Mouse (Mus musculus) bone marrow macrophage, adult 2 months (primary cell): Measurements from ENCODE around the gene Unc13a. TPM values are rescaled to one million over a fixed set of nuclear protein-coding genes. Genes with fewer than 3 reads are reported as not detected.

Experiments
- H3K27ac ChIP-seq: 2 replicates; pipeline ENCODE4 v1.5.1; 2012; ENCODE audit warnings: low read depth, low read length; ENCODE audit not compliant: insufficient read depth
- H3K4me1 ChIP-seq: 2 replicates; pipeline ENCODE4 v1.6.1; 2012; ENCODE audit warnings: low read length; ENCODE audit not compliant: control insufficient read depth, insufficient read depth
- H3K4me3 ChIP-seq: 2 replicates; pipeline ENCODE4 v1.5.1; 2012; ENCODE audit warnings: mild to moderate bottlenecking, low read length, moderate library complexity; ENCODE audit not compliant: insufficient read depth
- CTCF ChIP-seq: IDR thresholded peaks from 2 replicates; pipeline ENCODE4 v1.5.1; 2012; ENCODE audit warnings: low read depth, mild to moderate bottlenecking, low read length, moderate library complexity
- POLR2A ChIP-seq: IDR thresholded peaks from 2 replicates; pipeline ENCODE4 v1.6.1; 2012; ENCODE audit warnings: mild to moderate bottlenecking, low read depth, low read length, borderline replicate concordance
- polyA plus RNA-seq: library from polyadenylated mRNA; stranded (reverse); fragments of >200 nt; gene quantifications from 2 replicates; pipeline ENCODE4 v1.2.4, GENCODE M21; 2012; ENCODE audit not compliant: missing spikeins, insufficient read depth, insufficient read length

Unc13a gene
- polyA plus RNA-seq, 1 experiment = 1.0 TPM

DNA sequence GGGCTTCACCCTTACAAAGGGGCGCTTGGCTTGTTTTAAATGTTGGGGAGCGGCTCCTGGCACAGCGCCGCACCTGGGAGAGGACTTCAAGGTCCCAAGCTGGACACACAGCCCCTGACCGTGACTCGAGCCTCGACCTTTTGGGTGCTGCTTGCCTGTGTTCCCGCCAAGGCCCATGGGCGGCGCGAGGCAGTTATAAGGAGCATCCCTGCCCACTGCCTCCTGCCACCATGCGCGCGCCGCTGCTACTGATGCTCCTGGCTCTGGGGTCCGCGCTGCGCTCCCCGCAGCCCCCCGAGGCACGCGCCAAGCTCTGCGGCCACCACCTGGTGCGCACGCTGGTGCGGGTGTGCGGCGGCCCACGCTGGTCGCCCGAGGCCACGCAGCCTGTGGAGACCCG, 17.5 kb upstream of the Unc13a start, which contains the start of gene Insl3:
Insl3 (plus strand) TSS at position 187 of the 400 bp plus-strand sequence.
- no peak for TF ChIP-seq CTCF
- TF ChIP-seq POLR2A = no peak
- Histone ChIP-seq H3K4me1 (no peaks in the 10 kb centered on the region; the same call in 1 of the 2 replicates), H3K27ac (no peak within 1 kb of the TSS), H3K4me3 (no peak within 1 kb of the TSS)

DNA sequence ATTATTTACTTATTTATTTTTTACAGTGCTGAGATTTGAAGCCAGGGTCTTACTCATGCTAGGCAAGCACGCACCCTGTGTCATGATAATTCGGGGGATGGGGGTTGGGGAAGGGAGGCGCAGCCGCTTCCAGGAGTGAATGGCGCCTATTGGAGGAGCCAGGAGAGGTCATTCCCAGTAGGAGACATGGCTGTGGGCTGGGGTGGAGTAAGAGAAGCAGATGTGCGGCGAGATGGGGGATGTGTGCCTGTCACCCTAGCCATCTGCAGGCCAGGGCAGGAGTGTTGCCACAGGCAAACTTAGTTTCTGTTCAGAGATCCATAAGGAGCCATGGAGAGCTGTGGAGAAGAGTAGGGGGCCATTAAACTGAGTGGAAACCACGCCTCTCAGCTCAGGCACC, 16.1 kb upstream of the Unc13a start:
- no peak overlapping the region for H3K4me3 ChIP-seq
- no peaks in the 10 kb centered on the region for H3K4me1 ChIP-seq
- no peak overlapping the region for H3K27ac ChIP-seq
- TF ChIP-seq POLR2A = no peak
- TF ChIP-seq CTCF = no peak

DNA sequence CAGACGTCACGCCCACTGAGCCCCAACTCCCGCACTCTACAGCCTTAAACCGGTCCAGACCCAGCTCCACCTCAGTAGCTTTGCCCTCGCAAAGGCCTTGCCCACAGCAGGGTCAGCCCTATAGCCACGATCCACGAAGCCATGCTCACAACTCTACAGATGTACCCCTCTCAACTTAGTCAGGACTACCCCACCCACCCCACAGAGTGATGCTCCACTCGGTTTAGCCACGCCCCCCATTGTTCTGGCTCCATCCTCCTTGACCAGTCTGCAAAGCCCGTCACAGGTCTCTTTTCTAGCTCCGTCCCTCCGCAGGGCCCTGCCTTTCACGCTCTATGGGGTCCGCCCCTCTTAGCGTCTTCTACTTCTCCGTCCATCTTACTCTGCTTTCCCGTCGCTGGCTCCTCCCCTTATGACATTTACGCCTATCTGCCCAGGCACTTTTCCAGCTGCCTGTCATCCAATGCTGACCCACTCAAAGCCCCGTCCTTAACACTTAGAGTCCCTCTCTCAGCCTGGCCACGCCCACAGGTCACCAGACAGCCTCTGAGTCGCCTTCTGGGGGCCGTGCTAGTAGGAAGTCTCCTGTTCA, 14.7 kb upstream of the Unc13a start:
- no peak overlapping the region for H3K4me3 ChIP-seq
- TF ChIP-seq POLR2A (no peak), CTCF (no peak)
- no peak overlapping the region for H3K27ac ChIP-seq
- H3K4me1 ChIP-seq = no peaks in the 10 kb centered on the region

DNA sequence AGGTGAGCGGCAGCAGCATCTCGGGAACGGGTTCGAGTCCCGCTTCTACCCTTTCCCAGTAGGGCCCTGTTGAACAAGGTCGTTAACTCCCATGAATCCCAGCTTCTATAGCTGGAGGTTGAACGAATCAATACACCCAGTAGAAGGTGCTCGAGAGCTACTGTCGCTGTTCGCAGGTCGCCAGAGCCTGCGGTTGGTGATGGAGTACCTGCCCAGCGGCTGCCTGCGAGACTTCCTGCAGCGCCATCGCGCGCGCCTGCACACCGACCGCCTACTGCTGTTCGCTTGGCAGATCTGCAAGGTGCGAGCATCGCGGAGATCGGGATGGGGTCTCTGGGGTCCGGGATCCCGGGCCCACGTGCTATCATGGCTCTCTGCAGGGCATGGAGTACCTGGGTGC, 14.0 kb upstream of the Unc13a start:
- Histone ChIP-seq H3K4me1 (no peaks in the 10 kb centered on the region), H3K4me3 (no peak overlapping the region)
- TF ChIP-seq POLR2A (no peak), CTCF (no peak)

DNA sequence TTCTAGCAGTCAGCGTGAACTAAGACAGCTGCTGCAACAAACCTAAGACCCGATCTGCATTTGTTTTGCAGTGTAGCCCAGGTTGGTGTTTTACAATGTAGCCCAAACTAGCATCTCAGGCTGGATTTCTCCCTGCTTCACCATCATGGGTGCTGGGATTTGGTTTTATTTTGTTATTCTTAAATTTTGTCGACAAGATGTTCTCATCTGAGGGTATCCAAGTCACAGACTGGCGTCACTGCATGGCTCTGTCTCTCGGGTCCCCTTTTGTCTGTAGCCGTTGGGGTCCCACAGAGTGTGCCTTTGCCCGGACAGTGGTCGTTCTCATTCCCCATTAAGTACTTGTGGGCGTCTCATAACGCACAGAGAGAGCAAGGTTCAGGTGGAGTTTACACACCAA, 13.1 kb upstream of the Unc13a start:
- H3K4me3 ChIP-seq = no peak overlapping the region
- TF ChIP-seq POLR2A = no peak
- no peak for TF ChIP-seq CTCF
- no peaks in the 10 kb centered on the region for H3K4me1 ChIP-seq
- no peak overlapping the region for H3K27ac ChIP-seq

More for the DNA sequence above, 14.0 kb upstream of the Unc13a start:
- H3K27ac ChIP-seq = no peak overlapping the region

DNA sequence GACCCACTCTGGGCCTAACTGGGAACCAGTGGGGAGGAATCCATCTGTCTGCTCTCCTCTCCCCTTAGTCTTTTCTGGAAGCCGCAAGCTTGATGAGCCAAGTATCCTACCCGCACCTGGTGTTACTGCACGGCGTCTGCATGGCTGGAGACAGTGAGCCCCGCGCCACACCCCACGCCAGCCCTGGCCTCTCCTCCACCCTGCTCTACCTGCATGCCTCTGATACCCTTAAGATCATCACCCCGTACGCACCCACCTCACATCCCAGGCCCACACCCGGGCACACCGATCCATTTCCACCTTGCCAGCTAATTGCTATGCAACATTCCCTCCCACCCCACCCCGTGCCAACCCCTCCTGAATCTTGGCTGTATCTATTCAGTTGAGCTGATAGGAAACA, 11.3 kb upstream of the Unc13a start:
- Histone ChIP-seq H3K27ac (no peak overlapping the region), H3K4me1 (peaks cover under 1% of the 10 kb centered on the region; the same call in 1 of the 2 replicates), H3K4me3 (no peak overlapping the region)
- TF ChIP-seq POLR2A (no peak), CTCF (no peak)

DNA sequence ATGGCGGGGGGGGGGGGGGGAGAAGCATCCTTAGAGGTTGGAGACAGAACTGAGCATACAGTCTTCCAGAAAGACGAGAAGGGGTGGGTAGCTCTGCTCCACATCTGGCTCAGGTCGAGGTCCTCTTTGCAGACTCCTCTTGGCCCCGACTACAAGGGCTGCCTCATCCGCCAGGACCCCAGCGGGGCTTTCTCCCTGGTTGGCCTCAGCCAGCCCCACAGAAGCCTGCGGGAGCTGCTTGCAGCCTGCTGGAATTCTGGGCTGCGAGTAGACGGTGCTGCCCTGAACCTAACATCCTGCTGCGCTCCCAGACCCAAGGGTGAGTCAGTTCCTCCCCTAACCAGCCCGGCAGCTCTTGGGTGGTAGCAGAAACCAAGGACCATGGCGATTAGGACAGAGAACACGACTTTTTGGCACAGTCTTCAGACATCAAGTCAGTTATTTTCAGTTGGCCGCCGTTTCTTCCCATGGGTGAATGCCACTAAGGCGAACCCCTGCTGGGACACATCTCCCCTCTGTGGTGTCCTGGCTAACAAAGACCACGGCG, 9.9 kb upstream of the Unc13a start:
- Histone ChIP-seq H3K4me1 (peaks cover 10% of the 10 kb centered on the region), H3K4me3 (no peak overlapping the region), H3K27ac (no peak overlapping the region)
- TF ChIP-seq POLR2A (no peak), CTCF (no peak)

DNA sequence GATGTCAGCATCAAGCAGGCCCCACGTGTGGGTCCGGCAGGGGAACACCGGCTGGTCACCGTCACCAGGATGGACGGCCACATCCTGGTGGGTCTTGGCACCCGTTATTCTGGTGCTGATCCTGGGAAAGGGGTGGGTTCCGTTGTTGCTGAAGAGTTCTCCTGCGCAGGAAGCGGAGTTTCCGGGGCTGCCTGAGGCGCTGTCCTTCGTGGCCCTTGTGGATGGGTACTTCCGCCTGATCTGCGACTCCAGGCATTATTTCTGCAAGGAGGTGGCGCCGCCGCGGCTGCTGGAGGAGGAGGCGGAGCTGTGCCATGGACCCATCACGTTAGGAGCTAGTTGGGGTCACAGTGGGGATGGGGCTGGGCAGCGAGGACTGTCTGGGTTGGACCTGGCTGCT, 8.9 kb upstream of the Unc13a start:
- no peak for TF ChIP-seq CTCF
- no peak for TF ChIP-seq POLR2A
- peaks cover 14% of the 10 kb centered on the region for H3K4me1 ChIP-seq
- H3K27ac ChIP-seq = no peak overlapping the region
- no peak overlapping the region for H3K4me3 ChIP-seq

DNA sequence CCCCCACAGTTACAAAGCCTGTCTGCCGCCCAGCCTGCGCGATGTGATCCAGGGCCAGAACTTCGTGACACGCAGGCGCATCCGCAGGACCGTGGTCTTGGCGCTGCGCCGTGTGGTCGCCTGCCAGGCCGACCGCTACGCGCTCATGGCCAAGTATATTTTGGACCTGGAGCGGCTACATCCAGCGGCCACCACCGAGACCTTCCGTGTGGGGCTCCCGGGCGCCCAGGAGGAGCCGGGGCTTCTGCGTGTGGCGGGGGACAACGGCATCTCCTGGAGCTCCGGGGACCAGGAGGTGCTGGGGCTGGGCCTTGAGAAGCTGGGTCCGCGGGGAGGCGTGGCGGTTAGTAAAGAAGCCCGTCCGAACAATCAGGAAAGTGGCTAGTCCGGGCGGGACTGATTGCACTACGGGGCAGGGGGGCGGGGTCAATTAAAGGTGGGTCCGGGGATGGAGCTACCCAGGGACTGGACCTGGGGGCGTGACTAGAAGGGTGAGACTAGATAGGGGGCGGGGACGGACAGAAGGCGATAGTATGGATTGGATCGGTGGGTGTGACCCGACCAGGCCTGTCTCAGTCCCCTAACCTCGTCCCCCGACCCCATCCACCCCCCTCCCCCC, 8.1 kb upstream of the Unc13a start:
- H3K27ac ChIP-seq = no peak overlapping the region
- TF ChIP-seq CTCF (no peak), POLR2A (no peak)
- peaks cover 15% of the 10 kb centered on the region for H3K4me1 ChIP-seq
- H3K4me3 ChIP-seq = no peak overlapping the region

DNA sequence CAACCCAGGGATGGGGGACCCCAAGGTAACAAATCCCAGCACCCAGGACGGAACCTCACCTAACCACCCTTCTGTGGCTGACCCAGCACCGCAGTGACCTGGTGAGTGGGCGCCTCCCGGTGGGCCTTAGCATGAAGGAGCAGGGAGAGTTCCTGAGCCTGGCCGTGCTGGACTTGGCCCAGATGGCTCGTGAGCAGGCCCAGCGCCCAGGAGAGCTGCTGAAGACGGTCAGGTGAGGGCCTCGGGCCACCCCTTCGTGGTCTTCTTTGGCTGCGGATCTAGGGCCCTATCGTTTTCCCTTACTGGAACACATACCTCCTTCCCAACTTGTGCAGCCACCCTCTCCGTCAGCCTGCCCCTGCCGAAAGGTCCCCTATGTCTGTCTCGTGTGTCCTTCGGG, 7.6 kb upstream of the Unc13a start:
- TF ChIP-seq POLR2A = no peak
- TF ChIP-seq CTCF = no peak
- no peak overlapping the region for H3K27ac ChIP-seq
- peaks cover 15% of the 10 kb centered on the region for H3K4me1 ChIP-seq
- H3K4me3 ChIP-seq = no peak overlapping the region
